Mouse (Mus musculus) intestine, postnatal 0 days (tissue): ENCODE data around the gene Msantd2. TPM values are rescaled to one million over a fixed set of nuclear protein-coding genes. Genes with fewer than 3 reads are reported as not detected.

Experiments
- ATAC-seq: fragments of 200-750 bp; cut with Nextera tagmentation; 2 replicates; pipeline ENCODE4 v1.8.0; 2017; ENCODE audit warnings: mild to moderate bottlenecking, moderate TSS enrichment, moderate library complexity
- H3K27ac ChIP-seq: fragments of 300-500 bp; sonication (generic); 2 replicates; pipeline ENCODE4 v1.5.1; 2014; ENCODE audit warnings: mild to moderate bottlenecking, low read depth, low read length, moderate library complexity
- H3K27me3 ChIP-seq: fragments of 300-500 bp; sonication (generic); replicated peaks from 2 replicates; pipeline ENCODE4 v1.6.1; 2014; ENCODE audit warnings: low read length, mixed read lengths; ENCODE audit not compliant: control insufficient read depth, insufficient read depth
- H3K36me3 ChIP-seq: fragments of 300-500 bp; sonication (generic); 2 replicates; pipeline ENCODE4 v1.6.1; 2014; ENCODE audit warnings: mild to moderate bottlenecking, moderate library complexity; ENCODE audit not compliant: control insufficient read depth, insufficient read depth
- H3K4me1 ChIP-seq: fragments of 300-500 bp; sonication (generic); replicated peaks from 2 replicates; pipeline ENCODE4 v1.6.1; 2014; ENCODE audit warnings: antibody characterized with exemption, low read length, mixed read lengths; ENCODE audit not compliant: control insufficient read depth, insufficient read depth
- H3K4me2 ChIP-seq: fragments of 300-500 bp; sonication (generic); replicated peaks from 2 replicates; pipeline ENCODE4 v1.6.1; 2014; ENCODE audit warnings: low read depth, mild to moderate bottlenecking, moderate library complexity
- H3K4me3 ChIP-seq: fragments of 300-500 bp; sonication (generic); 2 replicates; pipeline ENCODE4 v1.5.1; 2014; ENCODE audit warnings: low read depth, low read length
- H3K9ac ChIP-seq: fragments of 300-500 bp; sonication (generic); 2 replicates; pipeline ENCODE4 v1.6.1; 2014; ENCODE audit warnings: mild to moderate bottlenecking, low read depth, low read length
- H3K9me3 ChIP-seq: fragments of 300-500 bp; sonication (generic); 2 replicates; pipeline ENCODE4 v1.6.1; 2016; ENCODE audit warnings: mixed run types; ENCODE audit not compliant: control insufficient read depth
- CTCF ChIP-seq: sonication (generic); IDR thresholded peaks from 2 replicates; pipeline ENCODE4 v1.5.1; 2016; ENCODE audit warnings: low read depth, mild to moderate bottlenecking, control low read depth, antibody characterized with exemption, moderate library complexity
- WGBS: fragments of 180-500 bp; shearing (Covaris S2); extraction: QIAGEN DNeasy Blood & Tissue Kit; methylation state at CpG from one replicate; pipeline ENCODE4 v1.1.7; 2014; 5-methylcytosine and 5-hydroxymethylcytosine counted together
- polyA plus RNA-seq: library from polyadenylated mRNA; unstranded; fragments of >200 nt; fragmentation: Nextera tagmentation; extraction: Ambion mirVana; gene quantifications from 2 replicates; pipeline ENCODE4 v1.2.1, GENCODE M21; 2015

Msantd2 gene
- polyA plus RNA-seq, 1 experiment from 2014 or later, result 7.4 TPM

- whole genome bisulfite sequencing, result 2% methylated on average over 20 of the region's 20 CpGs
- Histone ChIP-seq H3K4me3 (peak overlapping the region; percentile 13), H3K9me3 (no peaks in the 10 kb centered on the region), H3K9ac (no peak overlapping the region), H3K4me1 (no peaks in the 10 kb centered on the region), H3K4me2 (peak overlapping the region; percentile 40), H3K27ac (no peak overlapping the region), H3K27me3 (peaks cover 81% of the 10 kb centered on the region), H3K36me3 (no peaks in the 10 kb centered on the region)
- TF ChIP-seq CTCF, result no peak
- no peak for ATAC-seq
Observed at GRCm38 (mm10) chr9:37456481-37456910, 32.6 kb upstream of the Msantd2 start.

DNA sequence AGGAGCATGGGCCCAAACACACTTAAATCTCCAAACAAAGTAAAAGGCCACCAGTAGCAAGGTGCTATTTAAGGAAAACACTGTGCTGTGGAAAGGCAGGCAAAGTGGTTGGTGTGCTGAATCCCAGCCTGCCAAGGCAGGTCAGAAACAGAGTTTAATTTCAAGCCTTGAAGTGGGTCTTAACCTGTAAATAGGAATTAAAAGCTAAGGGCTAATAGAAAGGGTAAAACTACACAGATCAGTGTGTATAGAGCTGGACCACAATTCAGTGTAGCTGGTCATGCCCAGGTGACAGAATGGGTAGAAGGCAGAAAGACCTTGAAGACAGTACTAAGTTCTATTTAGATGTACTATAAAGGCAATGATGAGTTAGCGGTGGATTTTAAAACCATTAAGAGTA lies 32.0 kb upstream of the Msantd2 start:
- TF ChIP-seq CTCF, result no peak
- 66% methylated on average over 1 of the region's 1 CpGs for WGBS

GRCm38 (mm10) chr9:37459665-37460042 lies 29.5 kb upstream of the Msantd2 start:
- H3K36me3 ChIP-seq, result no peaks in the 10 kb centered on the region
- no peak overlapping the region for H3K27ac ChIP-seq
- no peaks in the 10 kb centered on the region for H3K4me1 ChIP-seq
- peak overlapping the region; percentile 41; the same call in 1 of the 2 replicates for H3K4me3 ChIP-seq
- 0 out of 2 replicates have a peak overlapping the region, but pooled peaks have one; percentile 73 for H3K4me2 ChIP-seq
- no peak for ATAC-seq
- WGBS, result 4% methylated on average over 9 of the region's 9 CpGs
- H3K27me3 ChIP-seq, result peaks cover 72% of the 10 kb centered on the region
- no peaks in the 10 kb centered on the region for H3K9me3 ChIP-seq
- no peak overlapping the region for H3K9ac ChIP-seq
- TF ChIP-seq CTCF, result no peak

More for the DNA sequence above, 32.0 kb upstream of the Msantd2 start:
- Histone ChIP-seq H3K27ac (no peak overlapping the region), H3K4me3 (no peak overlapping the region), H3K4me2 (no peak overlapping the region), H3K36me3 (no peaks in the 10 kb centered on the region), H3K4me1 (no peaks in the 10 kb centered on the region), H3K9ac (no peak overlapping the region), H3K27me3 (peaks cover 83% of the 10 kb centered on the region), H3K9me3 (no peaks in the 10 kb centered on the region)
- ATAC-seq, result no peak

GRCm38 (mm10) chr9:37460043-37460960 lies 28.8 kb upstream of the Msantd2 start:
- Histone ChIP-seq H3K4me2 (peak overlapping the region; percentile 73), H3K4me3 (peak overlapping the region; percentile 41), H3K36me3 (no peaks in the 10 kb centered on the region), H3K27ac (no peak overlapping the region), H3K4me1 (no peaks in the 10 kb centered on the region), H3K9ac (0 out of 2 replicates have a peak overlapping the region, but pooled peaks have one; percentile 13), H3K9me3 (no peaks in the 10 kb centered on the region), H3K27me3 (peaks cover 66% of the 10 kb centered on the region)
- no peak for TF ChIP-seq CTCF
- WGBS, result under 1% methylated on average over 80 of the region's 81 CpGs
- ATAC-seq, result no peak

DNA sequence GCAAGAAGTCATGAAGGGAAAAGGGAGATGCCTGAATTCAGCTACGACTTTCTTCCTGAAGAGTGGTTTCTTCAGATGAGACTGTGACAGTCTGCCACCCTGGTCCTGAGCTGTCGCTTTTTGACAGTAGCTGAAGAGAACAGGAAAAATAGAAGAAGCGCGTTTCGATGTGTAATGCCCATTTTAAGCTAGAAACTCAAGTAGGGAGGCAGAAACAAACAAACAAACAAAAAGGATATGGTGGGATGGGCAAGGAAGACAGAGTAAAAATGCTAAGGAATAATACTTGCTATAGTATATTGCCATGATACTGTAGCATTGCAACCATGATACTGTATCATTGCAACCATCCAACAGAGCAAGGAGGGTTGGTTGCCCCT lies 28.2 kb upstream of the Msantd2 start:
- Histone ChIP-seq H3K36me3 (no peaks in the 10 kb centered on the region), H3K27ac (no peak overlapping the region), H3K4me1 (no peaks in the 10 kb centered on the region), H3K4me2 (peak overlapping the region; percentile 73), H3K9ac (no peak overlapping the region), H3K27me3 (peaks cover 66% of the 10 kb centered on the region), H3K4me3 (peak overlapping the region; percentile 41), H3K9me3 (no peaks in the 10 kb centered on the region)
- ATAC-seq, result no peak
- WGBS, result 15% methylated on average over 5 of the region's 5 CpGs
- no peak for TF ChIP-seq CTCF

- no peak overlapping the region for H3K27ac ChIP-seq
- no peak for ATAC-seq
- no peaks in the 10 kb centered on the region for H3K4me1 ChIP-seq
- TF ChIP-seq CTCF, result no peak
- no peak overlapping the region for H3K4me2 ChIP-seq
- no peak overlapping the region for H3K4me3 ChIP-seq
- WGBS, result 18% methylated on average over 3 of the region's 3 CpGs
- H3K27me3 ChIP-seq, result peaks cover 61% of the 10 kb centered on the region
- no peaks in the 10 kb centered on the region for H3K9me3 ChIP-seq
- H3K36me3 ChIP-seq, result no peaks in the 10 kb centered on the region
- H3K9ac ChIP-seq, result no peak overlapping the region
Observed at GRCm38 (mm10) chr9:37461571-37461970, 27.5 kb upstream of the Msantd2 start.
